Mouse (Mus musculus) MEL (cell line): ENCODE data around the gene Igf2bp3. TPM values are rescaled to one million over a fixed set of nuclear protein-coding genes. Genes with fewer than 3 reads are reported as not detected.

Source experiments
- DNase-seq: peaks from one replicate; pipeline ENCODE4 v3.0.0; 2011; ENCODE audit warnings: low read depth, low spot score
- H3K27ac ChIP-seq: 2 replicates; pipeline ENCODE4 v1.5.1; 2012; ENCODE audit warnings: low read depth, mild to moderate bottlenecking, control low read depth, low read length, moderate library complexity; ENCODE audit not compliant: control insufficient read depth
- H3K27me3 ChIP-seq, 2 experiments: fragments of 150-350 bp in 1 of 2; sonication (generic) in 1 of 2; 2 replicates each; pipeline ENCODE4 v1.6.1; 2012; ENCODE audit warnings: low read length in 2 of 2, mild to moderate bottlenecking in 2 of 2, improper control_type of control experiment in 1 of 2, moderate library complexity in 1 of 2; ENCODE audit not compliant: insufficient read depth in 2 of 2, control insufficient read depth in 1 of 2
- H3K36me3 ChIP-seq, 2 experiments: 2 replicates each; pipeline ENCODE4 v1.6.1; 2012 to 2014; ENCODE audit warnings: low read length in 2 of 2, improper control_type of control experiment in 1 of 2, inconsistent platforms in 1 of 2, mild to moderate bottlenecking in 1 of 2; ENCODE audit not compliant: insufficient read depth in 2 of 2, control insufficient read depth in 1 of 2
- H3K4me1 ChIP-seq, 2 experiments: fragments of 150-350 bp in 1 of 2; sonication (generic) in 1 of 2; 2 replicates each; pipeline ENCODE4 v1.6.1; 2012; ENCODE audit warnings: low read length in 2 of 2, improper control_type of control experiment in 1 of 2, mild to moderate bottlenecking in 1 of 2; ENCODE audit not compliant: insufficient read depth in 2 of 2, control insufficient read depth in 1 of 2
- H3K4me3 ChIP-seq, 2 experiments: fragments of 150-350 bp in 1 of 2; sonication (generic) in 1 of 2; 2 replicates each; pipeline ENCODE4 v1.5.1; 2012; ENCODE audit warnings: low read depth in 2 of 2, low read length in 2 of 2, mild to moderate bottlenecking in 2 of 2, moderate library complexity in 2 of 2, control low read depth in 1 of 2, improper control_type of control experiment in 1 of 2; ENCODE audit not compliant: control insufficient read depth in 1 of 2, insufficient read depth in 1 of 2
- H3K79me2 ChIP-seq: 2 replicates; pipeline ENCODE4 v1.6.1; 2012; ENCODE audit warnings: mild to moderate bottlenecking, low read length, moderate library complexity; ENCODE audit not compliant: control insufficient read depth, poor library complexity, insufficient read depth
- H3K9ac ChIP-seq: 2 replicates; pipeline ENCODE4 v1.6.1; 2012; ENCODE audit warnings: low read depth, mild to moderate bottlenecking, control low read depth, low read length, moderate library complexity; ENCODE audit not compliant: control insufficient read depth, poor library complexity, severe bottlenecking
- H3K9me3 ChIP-seq: fragments of 150-350 bp; sonication (generic); replicated peaks from 2 replicates; pipeline ENCODE4 v1.6.1; 2012; ENCODE audit warnings: mild to moderate bottlenecking, low read length, improper control_type of control experiment, moderate library complexity; ENCODE audit not compliant: insufficient read depth
- BHLHE40 ChIP-seq: IDR thresholded peaks from 2 replicates; pipeline ENCODE4 v1.6.1; 2012; ENCODE audit warnings: low read depth, mild to moderate bottlenecking, inconsistent platforms, low read length, improper control_type of control experiment, borderline replicate concordance
- CHD2 ChIP-seq: IDR thresholded peaks from 2 replicates; pipeline ENCODE4 v1.6.1; 2011; ENCODE audit warnings: low read length, improper control_type of control experiment
- CTCF ChIP-seq, 3 experiments: IDR thresholded peaks in 2 of 3; conservative IDR thresholded peaks in 1 of 3; 2 replicates each; pipeline ENCODE4 v1.5.1; 2011 to 2012; ENCODE audit warnings: low read length in 3 of 3, low read depth in 2 of 3, mild to moderate bottlenecking in 2 of 3, improper control_type of control experiment in 1 of 3, inconsistent platforms in 1 of 3, mixed read lengths in 1 of 3, moderate library complexity in 1 of 3; ENCODE audit not compliant: control insufficient read depth in 1 of 3, insufficient read depth in 1 of 3, poor library complexity in 1 of 3, severe bottlenecking in 1 of 3
- EP300 ChIP-seq, 2 experiments: IDR thresholded peaks; 2 replicates each; pipeline ENCODE4 v1.6.1; 2011; ENCODE audit warnings: improper control_type of control experiment in 2 of 2, low read length in 2 of 2, low read depth in 1 of 2, mild to moderate bottlenecking in 1 of 2
- ETS1 ChIP-seq: IDR thresholded peaks from 2 replicates; pipeline ENCODE4 v1.6.1; 2012; ENCODE audit warnings: low read depth, mild to moderate bottlenecking, inconsistent platforms, low read length, improper control_type of control experiment, moderate library complexity
- GABPA ChIP-seq: IDR thresholded peaks from 2 replicates; pipeline ENCODE4 v1.6.1; 2012; ENCODE audit warnings: low read depth, mild to moderate bottlenecking, inconsistent platforms, low read length, improper control_type of control experiment, moderate library complexity
- JUND ChIP-seq: IDR thresholded peaks from 2 replicates; pipeline ENCODE4 v1.6.1; 2011; ENCODE audit warnings: low read depth, mild to moderate bottlenecking, improper control_type of control experiment, low read length
- MAFK ChIP-seq: IDR thresholded peaks from 2 replicates; pipeline ENCODE4 v1.6.1; 2011; ENCODE audit warnings: low read depth, mild to moderate bottlenecking, low read length, improper control_type of control experiment, borderline replicate concordance
- MAX ChIP-seq: IDR thresholded peaks from 2 replicates; pipeline ENCODE4 v1.6.1; 2011; ENCODE audit warnings: low read length, improper control_type of control experiment
- MXI1 ChIP-seq: IDR thresholded peaks from 2 replicates; pipeline ENCODE4 v1.6.1; 2011; ENCODE audit warnings: mild to moderate bottlenecking, low read depth, low read length, improper control_type of control experiment
- MYB ChIP-seq: IDR thresholded peaks from 2 replicates; pipeline ENCODE4 v1.6.1; 2011; ENCODE audit warnings: mild to moderate bottlenecking, low read depth, low read length, improper control_type of control experiment
- MYC ChIP-seq: IDR thresholded peaks from 2 replicates; pipeline ENCODE4 v1.6.1; 2011; ENCODE audit warnings: low read depth, mild to moderate bottlenecking, low read length, improper control_type of control experiment, moderate library complexity
- NELFE ChIP-seq: IDR thresholded peaks from 2 replicates; pipeline ENCODE4 v1.6.1; 2011; ENCODE audit warnings: low read depth, low read length, improper control_type of control experiment
- POLR2A ChIP-seq, 2 experiments: IDR thresholded peaks; 2 replicates each; pipeline ENCODE4 v1.6.1; 2011 to 2012; ENCODE audit warnings: low read length in 2 of 2, mild to moderate bottlenecking in 2 of 2, control low read depth in 1 of 2, improper control_type of control experiment in 1 of 2, low read depth in 1 of 2, moderate library complexity in 1 of 2; ENCODE audit not compliant: control insufficient read depth in 1 of 2, insufficient read depth in 1 of 2, poor library complexity in 1 of 2
- POLR2AphosphoS2 ChIP-seq: IDR thresholded peaks from 2 replicates; pipeline ENCODE4 v1.6.1; 2011; ENCODE audit warnings: low read length, improper control_type of control experiment
- POLR2AphosphoS5 ChIP-seq: IDR thresholded peaks from 2 replicates; pipeline ENCODE4 v1.6.1; 2012; ENCODE audit warnings: low read depth, borderline replicate concordance, mild to moderate bottlenecking, inconsistent platforms, low read length, moderate library complexity, mixed read lengths
- RAD21 ChIP-seq: IDR thresholded peaks from 2 replicates; pipeline ENCODE4 v1.6.1; 2011; ENCODE audit warnings: mild to moderate bottlenecking, low read depth, low read length, improper control_type of control experiment
- SIN3A ChIP-seq: IDR thresholded peaks from 2 replicates; pipeline ENCODE4 v1.6.1; 2012; ENCODE audit warnings: low read length, improper control_type of control experiment, inconsistent platforms
- SMC3 ChIP-seq: IDR thresholded peaks from 2 replicates; pipeline ENCODE4 v1.6.1; 2011; ENCODE audit warnings: low read depth, low read length, improper control_type of control experiment
- TBP ChIP-seq: IDR thresholded peaks from 2 replicates; pipeline ENCODE4 v1.8.0; 2011; ENCODE audit warnings: low read depth, low read length, improper control_type of control experiment
- TCF12 ChIP-seq: IDR thresholded peaks from 2 replicates; pipeline ENCODE4 v1.6.1; 2014; ENCODE audit warnings: low read depth, mild to moderate bottlenecking, inconsistent platforms, low read length, improper control_type of control experiment, moderate library complexity
- UBTF ChIP-seq: IDR thresholded peaks from 2 replicates; pipeline ENCODE4 v1.6.1; 2012; ENCODE audit warnings: low read depth, mild to moderate bottlenecking, inconsistent platforms, low read length, improper control_type of control experiment, moderate library complexity, borderline replicate concordance; ENCODE audit not compliant: insufficient read depth
- USF1 ChIP-seq: IDR thresholded peaks from 2 replicates; pipeline ENCODE4 v1.6.1; 2014; ENCODE audit warnings: low read depth, mild to moderate bottlenecking, inconsistent platforms, low read length, improper control_type of control experiment, moderate library complexity
- ZC3H11A ChIP-seq: IDR thresholded peaks from 2 replicates; pipeline ENCODE4 v1.6.1; 2012; ENCODE audit warnings: low read depth, mild to moderate bottlenecking, inconsistent platforms, low read length, improper control_type of control experiment
- ZKSCAN1 ChIP-seq: IDR thresholded peaks from 2 replicates; pipeline ENCODE4 v1.6.1; 2012; ENCODE audit warnings: low read depth, mild to moderate bottlenecking, inconsistent platforms, low read length, improper control_type of control experiment, moderate library complexity
- polyA plus RNA-seq, 2 experiments: library from polyadenylated mRNA; stranded (reverse) in 1 of 2; unstranded in 1 of 2; fragments of >175 nt in 1 of 2; fragments of >200 nt in 1 of 2; gene quantifications; 2 replicates each; pipeline versions ENCODE4 v1.2.1 to v1.2.4; 2012; ENCODE audit warnings: low replicate concordance in 2 of 2, low read depth in 1 of 2; ENCODE audit not compliant: insufficient read length in 2 of 2, insufficient read depth in 1 of 2, missing spikeins in 1 of 2
- total RNA-seq: library from RNA; depleted of rRNA; stranded (reverse); fragments of 300-350 nt; gene quantifications from 2 replicates; pipeline ENCODE4 v1.2.3, GENCODE M21; 2012

Gene Igf2bp3
- total and polyA plus RNA-seq, 3 experiments: 0.12 to 0.29 TPM; not detected in 1

GRCm38 (mm10) chr6:49165855-49166254 lies 48.9 kb downstream of the Igf2bp3 start:
- DNase-seq: no peak
- no peaks in the 10 kb centered on the region for H3K79me2 ChIP-seq
- no peaks in the 10 kb centered on the region for H3K4me1 ChIP-seq
- H3K9ac ChIP-seq: no peak overlapping the region
- H3K27ac ChIP-seq: no peak overlapping the region
- no peak overlapping the region for H3K4me3 ChIP-seq
- no peaks in the 10 kb centered on the region; a peak in 1 of 4 replicates for H3K27me3 ChIP-seq
- H3K36me3 ChIP-seq: no peaks in the 10 kb centered on the region
- TF ChIP-seq RAD21: no peak
- TF ChIP-seq MAX: no peak
- no peak for TF ChIP-seq ETS1
- TF ChIP-seq CTCF (IDR thresholded peaks at IDR 0.05 in 2 of 3, conservative IDR thresholded peaks at IDR 0.05 in 1 of 3; ENCODE audit: control insufficient read depth in 1 of 3, insufficient read depth in 1 of 3, low read depth in 2 of 3, low read length in 3 of 3, poor library complexity in 1 of 3, severe bottlenecking in 1 of 3): no peak
- no peak for TF ChIP-seq MYB
- TF ChIP-seq GABPA: no peak
- no peak for TF ChIP-seq JUND
- no peak for TF ChIP-seq TBP
- TF ChIP-seq USF1: no peak
- no peak for TF ChIP-seq POLR2AphosphoS5
- TF ChIP-seq MXI1: no peak
- TF ChIP-seq ZKSCAN1: no peak
- TF ChIP-seq CHD2: no peak
- no peaks in the 10 kb centered on the region for H3K9me3 ChIP-seq

- Histone ChIP-seq H3K79me2 (no peaks in the 10 kb centered on the region), H3K36me3 (no peaks in the 10 kb centered on the region), H3K27me3 (peaks cover 0 to 2% of the 10 kb centered on the region in 2 experiments; a peak in 1 of 4 replicates), H3K9ac (no peak overlapping the region), H3K9me3 (no peaks in the 10 kb centered on the region), H3K27ac (no peak overlapping the region), H3K4me3 (no peak overlapping the region), H3K4me1 (no peaks in the 10 kb centered on the region)
- no peak for DNase-seq
- no peak for TF ChIP-seq UBTF
- no peak for TF ChIP-seq ETS1
- TF ChIP-seq POLR2AphosphoS2: no peak
- TF ChIP-seq MYC: no peak
- no peak for TF ChIP-seq EP300 (IDR thresholded peaks at IDR 0.05; ENCODE audit: low read depth in 1 of 2, low read length in 2 of 2)
- TF ChIP-seq GABPA: no peak
- no peak for TF ChIP-seq USF1
- no peak for TF ChIP-seq POLR2A (IDR thresholded peaks at IDR 0.05; ENCODE audit: control insufficient read depth in 1 of 2, insufficient read depth in 1 of 2, low read depth in 1 of 2, low read length in 2 of 2, poor library complexity in 1 of 2)
- no peak for TF ChIP-seq SIN3A
- TF ChIP-seq BHLHE40: no peak
- TF ChIP-seq MAFK: no peak
- TF ChIP-seq TCF12: no peak
- no peak for TF ChIP-seq SMC3
- TF ChIP-seq ZC3H11A: no peak
- no peak for TF ChIP-seq NELFE
Observed at GRCm38 (mm10) chr6:49165101-49165500, 49.7 kb downstream of the Igf2bp3 start.
